Mouse (Mus musculus): Measurements from ENCODE around the gene Arhgef19.

DNA sequence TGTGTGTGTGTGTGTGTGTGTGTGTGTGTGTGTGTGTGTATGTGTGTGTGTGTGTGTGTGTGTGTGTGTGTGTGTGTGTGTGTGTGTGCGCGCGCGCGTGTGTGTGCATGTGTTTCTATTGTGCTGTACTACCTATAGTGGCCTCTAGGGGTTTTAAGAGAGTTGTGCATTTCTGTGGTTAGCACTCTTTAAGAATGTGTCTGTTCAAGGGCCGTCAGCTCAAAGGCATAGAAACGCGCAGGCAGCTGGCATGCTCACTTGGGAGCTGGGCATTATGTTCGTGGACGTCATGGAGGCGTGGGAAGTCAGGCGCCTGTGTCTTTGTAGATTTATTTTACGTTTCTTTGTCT is 41.6 kb upstream of the Arhgef19 start:
- TF ChIP-seq CTCF (IDR thresholded peaks at IDR 0.05; ENCODE audit: low read depth) (0 out of 2 replicates have a peak, but pooled peaks have one; percentile 23), EP300 (optimal IDR thresholded peaks at IDR 0.05) (no peak)
